Mouse (Mus musculus) thymus, adult 18-20 months (tissue): ENCODE measurements around the gene Atxn1.
A peak's percentile ranks its signal among the peaks of the same experiment; 100 is the strongest.

Experiments
- DNase-seq, 2 experiments: peaks; one replicate each; pipeline ENCODE4 v3.0.0; 2022; ENCODE audit warnings: mixed read lengths in 2 of 2

Atxn1 gene

GRCm38 (mm10) chr13:45715583-45716180, 249.1 kb downstream of the Atxn1 start:
- no peak for DNase-seq

- no peak for DNase-seq
Measured at GRCm38 (mm10) chr13:45710041-45710440, 254.8 kb downstream of the Atxn1 start.

GRCm38 (mm10) chr13:45709402-45709801, 255.4 kb downstream of the Atxn1 start:
- DNase-seq: no peak

- no peak for DNase-seq
Measured at GRCm38 (mm10) chr13:45701296-45701790, 263.5 kb downstream of the Atxn1 start.

- DNase-seq: no peak
Measured at GRCm38 (mm10) chr13:45698982-45699381, 265.8 kb downstream of the Atxn1 start.

- no peak for DNase-seq
Measured at GRCm38 (mm10) chr13:45696009-45696408, 268.8 kb downstream of the Atxn1 start.

- DNase-seq: no peak
Measured at GRCm38 (mm10) chr13:45694921-45695437, 269.8 kb downstream of the Atxn1 start.

GRCm38 (mm10) chr13:45693953-45694352, 270.9 kb downstream of the Atxn1 start:
- no peak for DNase-seq

GRCm38 (mm10) chr13:45693534-45693933, 271.3 kb downstream of the Atxn1 start:
- DNase-seq: peak in 1 of 2 experiments; percentile 15

GRCm38 (mm10) chr13:45693126-45693525, 271.7 kb downstream of the Atxn1 start:
- no peak for DNase-seq

GRCm38 (mm10) chr13:45692440-45692839, 272.4 kb downstream of the Atxn1 start:
- no peak for DNase-seq

GRCm38 (mm10) chr13:45690426-45690825, 274.4 kb downstream of the Atxn1 start:
- no peak for DNase-seq

GRCm38 (mm10) chr13:45688864-45689263, 275.9 kb downstream of the Atxn1 start:
- no peak for DNase-seq

GRCm38 (mm10) chr13:45687581-45687980, 277.2 kb downstream of the Atxn1 start:
- DNase-seq: no peak

GRCm38 (mm10) chr13:45686309-45686582, 278.6 kb downstream of the Atxn1 start:
- no peak for DNase-seq

- DNase-seq: no peak
Measured at GRCm38 (mm10) chr13:45685575-45686308, 279.1 kb downstream of the Atxn1 start.

GRCm38 (mm10) chr13:45684891-45685311, 279.9 kb downstream of the Atxn1 start:
- DNase-seq: no peak

GRCm38 (mm10) chr13:45683991-45684390, 280.8 kb downstream of the Atxn1 start:
- DNase-seq: no peak

- DNase-seq: no peak
Measured at GRCm38 (mm10) chr13:45681196-45681595, 283.6 kb downstream of the Atxn1 start.

- DNase-seq: no peak
Measured at GRCm38 (mm10) chr13:45680651-45681050, 284.2 kb downstream of the Atxn1 start.

GRCm38 (mm10) chr13:45679096-45679495, 285.7 kb downstream of the Atxn1 start:
- DNase-seq: no peak

GRCm38 (mm10) chr13:45672628-45673027, 292.2 kb downstream of the Atxn1 start:
- no peak for DNase-seq

GRCm38 (mm10) chr13:45669969-45670368, 294.8 kb downstream of the Atxn1 start:
- no peak for DNase-seq

GRCm38 (mm10) chr13:45662852-45663251, 302.0 kb downstream of the Atxn1 start:
- DNase-seq: no peak
